Mouse (Mus musculus) megakaryocyte, adult 5-6 weeks (primary cell): ENCODE measurements at regions not wholly inside any gene's neighbourhood (a gene's known extent, or its start where the extent isn't known, plus 50 kb on each side); places are given as distances from the start of the nearest gene placed in this dataset.

Experiments
- ATAC-seq: 2 replicates; pipeline ENCODE4 v1.8.0; 2016; ENCODE audit warnings: mild to moderate bottlenecking, inconsistent platforms; ENCODE audit not compliant: poor library complexity, severe bottlenecking

- ATAC-seq: no peak
These were observed 70.1 kb upstream of the Dlg1 start for GRCm38 (mm10) chr16:31592973-31593683.

- no peak for ATAC-seq
These were observed 65.3 kb upstream of the Dlg1 start for GRCm38 (mm10) chr16:31597965-31598364.

- no peak; the same call in 1 of the 2 replicates for ATAC-seq
These were observed 64.7 kb upstream of the Dlg1 start for GRCm38 (mm10) chr16:31598409-31598988.

- no peak for ATAC-seq
These were observed 64.2 kb upstream of the Dlg1 start for GRCm38 (mm10) chr16:31598989-31599421.

GRCm38 (mm10) chr16:31601278-31601677 lies 62.0 kb upstream of the Dlg1 start:
- no peak for ATAC-seq

GRCm38 (mm10) chr16:31603185-31603584 lies 60.1 kb upstream of the Dlg1 start:
- no peak for ATAC-seq

- ATAC-seq: no peak
These were observed 56.7 kb upstream of the Dlg1 start for GRCm38 (mm10) chr16:31606389-31607177.

GRCm38 (mm10) chr16:31608964-31609363 lies 54.3 kb upstream of the Dlg1 start:
- ATAC-seq: no peak

- ATAC-seq: no peak
These were observed 53.7 kb upstream of the Dlg1 start for GRCm38 (mm10) chr16:31609394-31610172.
